Comparison of ENCODE assay signal across 8 mouse cellular contexts in genomic region chr17:21963302-21963701, GRCm38 (mm10). TPM values are rescaled to one million over a fixed set of nuclear protein-coding genes. Genes with fewer than 3 reads are reported as not detected.
A peak's percentile ranks its signal among the peaks of the same experiment; 100 is the strongest.
DNase-seq lines count a peak whose midpoint lies in the region; ATAC-seq and TF ChIP-seq lines count a peak whose summit lies in the region.

No protein-coding gene starts in this region.

- H3K4me1 ChIP-seq in kidney, embryonic 16.5 days (ENCODE audit: insufficient read depth, low read length): peaks cover 12% of the 10 kb centered on the region
- H3K4me1 ChIP-seq in hindbrain, postnatal 0 days (ENCODE audit: insufficient read depth, low read length): 0 out of 2 replicates have a peak, but pooled peaks cover 3% of the 10 kb centered on the region

- H3K9ac ChIP-seq in kidney, embryonic 16.5 days (replicated peaks; ENCODE audit: low read length): no peak overlapping the region
- H3K9ac ChIP-seq in hindbrain, postnatal 0 days (replicated peaks; ENCODE audit: low read length): no peak overlapping the region; the same call in 1 of the 2 replicates

- no peak for TF ChIP-seq CTCF in hindbrain, postnatal 0 days (IDR thresholded peaks at IDR 0.05; ENCODE audit: low read depth)

- H3K36me3 ChIP-seq in kidney, embryonic 16.5 days (ENCODE audit: insufficient read depth, low read length): peaks cover 6% of the 10 kb centered on the region; the same call in 1 of the 2 replicates
- H3K36me3 ChIP-seq in hindbrain, postnatal 0 days (ENCODE audit: insufficient read depth, low read length): no peaks in the 10 kb centered on the region; the same call in 1 of the 2 replicates

- ATAC-seq in kidney, embryonic 16.5 days (ENCODE audit: low FRiP score, low TSS enrichment): no peak
- no peak for ATAC-seq in hindbrain, postnatal 0 days

- H3K9me3 ChIP-seq in kidney, embryonic 16.5 days (ENCODE audit: low read length): peaks cover 3% of the 10 kb centered on the region; the same call in 1 of the 2 replicates
- no peaks in the 10 kb centered on the region for H3K9me3 ChIP-seq in hindbrain, postnatal 0 days (ENCODE audit: low read length)

- H3K4me2 ChIP-seq in kidney, embryonic 16.5 days (replicated peaks; ENCODE audit: low read depth, low read length): peak overlapping the region; percentile 54
- peak overlapping the region; percentile 47 for H3K4me2 ChIP-seq in hindbrain, postnatal 0 days (ENCODE audit: low read depth, low read length)

- H3K27me3 ChIP-seq in kidney, embryonic 16.5 days (ENCODE audit: insufficient read depth, low read length): no peaks in the 10 kb centered on the region
- H3K27me3 ChIP-seq in hindbrain, postnatal 0 days (ENCODE audit: insufficient read depth, low read length): no peaks in the 10 kb centered on the region

- H3K4me3 ChIP-seq in kidney, embryonic 16.5 days (ENCODE audit: low read length): peak overlapping the region; percentile 43
- H3K4me3 ChIP-seq in hindbrain, postnatal 0 days (ENCODE audit: low read length): peak overlapping the region; percentile 71

- intact Hi-C loops in gastrocnemius, postnatal 36 days (cut with DNase I): no loop called here

- no peak for DNase-seq in kidney, adult 9 months
- peak; percentile 5 for DNase-seq in brain, adult 2 months (ENCODE audit: low read depth, low spot score)
- no peak for DNase-seq in hindbrain, postnatal 0 days (ENCODE audit: low spot score)
- peak; percentile 48 for DNase-seq in naive thymus-derived CD4-positive, alpha-beta T cell, adult 2 months (ENCODE audit: low read depth)
- DNase-seq in gastrocnemius, postnatal 36 days: no peak
- no peak for DNase-seq in urinary bladder, postnatal 4 days (ENCODE audit: low spot score in 2 of 2)
- DNase-seq in kidney, adult 11 months: no peak

- H3K27ac ChIP-seq in kidney, embryonic 16.5 days (ENCODE audit: low read length): no peak overlapping the region
- H3K27ac ChIP-seq in hindbrain, postnatal 0 days: no peak overlapping the region

- 61% methylated on average over 4 of the region's 4 CpGs for WGBS in kidney, embryonic 16.5 days
- 49% methylated on average over 4 of the region's 4 CpGs for WGBS in hindbrain, postnatal 0 days

RNA-seq across cellular contexts. Expression of gene Zfp943, which starts 0.9 kb away (rescaled TPM):
- polyA plus RNA-seq in kidney, embryonic 16.5 days (2015; fragmentation: Nextera tagmentation; extraction: Ambion mirVana): 15.8 and 16.9 TPM in 2 replicates
- total RNA-seq in hindbrain, postnatal 0 days (2014; rRNA removed): 7.7 and 12.3 TPM in 2 replicates
- 12.2 and 13.8 TPM in 2 replicates for polyA plus RNA-seq in hindbrain, postnatal 0 days (2015; fragmentation: Nextera tagmentation; extraction: Ambion mirVana)
- total RNA-seq in gastrocnemius, postnatal 36 days (2021): 10 to 100 TPM; 15.3 to 20.8 TPM

RNA-seq across cellular contexts. Expression of gene Zfp942, which starts 1.0 kb away (rescaled TPM):
- polyA plus RNA-seq in kidney, embryonic 16.5 days (2015; fragmentation: Nextera tagmentation; extraction: Ambion mirVana): 21.6 and 24.8 TPM in 2 replicates
- total RNA-seq in hindbrain, postnatal 0 days (2014; rRNA removed): 8.3 and 11.3 TPM in 2 replicates
- polyA plus RNA-seq in hindbrain, postnatal 0 days (2015; fragmentation: Nextera tagmentation; extraction: Ambion mirVana): 11.8 and 13.2 TPM in 2 replicates
- 1 to 10 TPM; 5.1 to 6.0 TPM for total RNA-seq in gastrocnemius, postnatal 36 days (2021)

RNA-seq across cellular contexts. Expression of gene Zfp995, which starts 53.6 kb away (rescaled TPM):
- polyA plus RNA-seq in kidney, embryonic 16.5 days (2015; fragmentation: Nextera tagmentation; extraction: Ambion mirVana): 6.6 and 6.8 TPM in 2 replicates
- 1.0 and 2.6 TPM in 2 replicates for total RNA-seq in hindbrain, postnatal 0 days (2014; rRNA removed)
- 6.9 and 7.8 TPM in 2 replicates for polyA plus RNA-seq in hindbrain, postnatal 0 days (2015; fragmentation: Nextera tagmentation; extraction: Ambion mirVana)
- total RNA-seq in gastrocnemius, postnatal 36 days (2021): 1 to 10 TPM in 1 of 2 experiments, under 1 TPM in 1; 0.87 to 1.0 TPM

Comparison
In these comparisons a context has a peak if more than half of its experiments do, and no peak if none do; other contexts are left out.
1. DNase-seq: peak in brain, adult 2 months (single experiment) and naive thymus-derived CD4-positive, alpha-beta T cell, adult 2 months (single experiment); none in kidney, adult 9 months (single experiment), hindbrain, postnatal 0 days (single experiment), gastrocnemius, postnatal 36 days (0 of 2), urinary bladder, postnatal 4 days (0 of 2) and kidney, adult 11 months (single experiment).